Mouse (Mus musculus) E14TG2a.4 (cell line): ENCODE measurements around the gene Hint1.

Source experiments
- CTCF ChIP-seq: conservative IDR thresholded peaks from 2 replicates; pipeline ENCODE4 v1.5.1; 2014; ENCODE audit warnings: low read length
- NANOG ChIP-seq: IDR thresholded peaks from 2 replicates; pipeline ENCODE4 v1.6.1; 2014; ENCODE audit warnings: borderline replicate concordance, low read length, mixed read lengths
- POU5F1 ChIP-seq: IDR thresholded peaks from 2 replicates; pipeline ENCODE4 v1.6.1; 2014; ENCODE audit warnings: low read length, borderline replicate concordance

- TF ChIP-seq CTCF (no peak), NANOG (no peak), POU5F1 (no peak)
These were observed 4.4 kb upstream of the Hint1 start for GRCm38 (mm10) chr11:54861471-54862420.
